Mouse (Mus musculus) kidney, embryonic 15.5 days (tissue): ENCODE measurements around the gene Akp3. TPM values are rescaled to one million over a fixed set of nuclear protein-coding genes. Genes with fewer than 3 reads are reported as not detected.
A peak's percentile ranks its signal among the peaks of the same experiment; 100 is the strongest.

Source experiments
- ATAC-seq: fragments of 200-750 bp; cut with Nextera tagmentation; replicated peaks from 2 replicates; pipeline ENCODE4 v1.8.0; 2017; ENCODE audit warnings: moderate TSS enrichment; ENCODE audit not compliant: low FRiP score
- H3K27ac ChIP-seq: fragments of 300-500 bp; sonication (generic); 2 replicates; pipeline ENCODE4 v1.5.1; 2015; ENCODE audit warnings: mild to moderate bottlenecking, inconsistent platforms
- H3K27me3 ChIP-seq: fragments of 300-500 bp; sonication (generic); 2 replicates; pipeline ENCODE4 v1.6.1; 2015; ENCODE audit warnings: inconsistent platforms
- H3K36me3 ChIP-seq: fragments of 300-500 bp; sonication (generic); 2 replicates; pipeline ENCODE4 v1.6.1; 2015; ENCODE audit warnings: inconsistent platforms
- H3K4me1 ChIP-seq: fragments of 300-500 bp; sonication (generic); 2 replicates; pipeline ENCODE4 v1.6.1; 2015; ENCODE audit warnings: inconsistent platforms
- H3K4me2 ChIP-seq: fragments of 300-500 bp; sonication (generic); 2 replicates; pipeline ENCODE4 v1.6.1; 2015; ENCODE audit warnings: moderate library complexity, mild to moderate bottlenecking, inconsistent platforms
- H3K4me3 ChIP-seq: fragments of 300-500 bp; sonication (generic); replicated peaks from 2 replicates; pipeline ENCODE4 v1.5.1; 2015; ENCODE audit warnings: mild to moderate bottlenecking, inconsistent platforms
- H3K9ac ChIP-seq: fragments of 300-500 bp; sonication (generic); 2 replicates; pipeline ENCODE4 v1.6.1; 2015; ENCODE audit warnings: mild to moderate bottlenecking, inconsistent platforms
- H3K9me3 ChIP-seq: fragments of 300-500 bp; sonication (generic); replicated peaks from 2 replicates; pipeline ENCODE4 v1.6.1; 2016; ENCODE audit warnings: inconsistent platforms
- WGBS: fragments of 180-500 bp; shearing (Covaris S2); methylation state at CpG from one replicate; pipeline ENCODE4 v1.1.7; 2015; ENCODE audit warnings: mixed read lengths; 5-methylcytosine and 5-hydroxymethylcytosine counted together
- polyA plus RNA-seq: library from polyadenylated mRNA; unstranded; fragments of >200 nt; fragmentation: Nextera tagmentation; extraction: Ambion mirVana; gene quantifications from 2 replicates; pipeline ENCODE4 v1.2.1, GENCODE M21; 2015

Akp3 gene
- polyA plus RNA-seq, 1 experiment from 2014 or later = not detected

DNA sequence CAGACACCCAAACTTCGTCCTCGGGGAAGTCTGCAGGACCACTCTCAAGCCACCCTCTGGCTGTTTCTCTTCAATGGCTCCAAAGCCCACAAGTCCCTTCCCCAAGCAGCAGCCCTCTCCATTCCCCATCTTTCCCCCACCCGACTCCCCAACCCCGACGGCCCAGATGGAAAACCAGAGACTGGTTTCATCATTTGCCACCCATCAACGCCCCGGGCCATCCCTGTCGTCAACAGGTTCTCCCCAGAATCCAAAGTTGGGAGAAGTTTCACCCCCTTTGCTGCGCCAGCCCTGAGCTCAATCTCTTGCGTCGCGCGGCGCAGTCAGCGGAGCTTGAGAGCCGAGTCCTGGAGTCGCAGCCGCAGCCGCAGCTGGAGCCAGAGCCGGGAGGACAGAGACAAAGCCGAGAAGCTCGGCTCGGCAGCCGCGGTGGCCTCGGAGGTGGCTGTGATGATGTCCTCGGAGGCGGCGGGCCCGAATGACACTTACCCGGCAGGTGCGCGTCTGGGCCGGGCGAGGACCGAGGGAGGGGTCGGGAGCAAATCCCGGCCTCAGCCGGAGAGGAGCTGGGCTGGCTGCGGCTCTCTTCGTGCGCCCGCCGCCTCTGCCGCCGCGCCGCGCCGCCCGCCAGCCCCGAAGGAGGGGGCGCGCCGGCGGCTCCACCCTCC is 30.9 kb downstream of the Akp3 start:
- 0 out of 2 replicates have a peak, but pooled peaks have one; percentile 26 for ATAC-seq
- Histone ChIP-seq H3K27ac (no peak overlapping the region), H3K4me2 (peak overlapping the region; percentile 80), H3K9ac (no peak overlapping the region), H3K27me3 (peaks cover 96% of the 10 kb centered on the region), H3K4me3 (peak overlapping the region; percentile 44), H3K36me3 (no peaks in the 10 kb centered on the region), H3K4me1 (peaks cover 33% of the 10 kb centered on the region), H3K9me3 (no peaks in the 10 kb centered on the region)
- whole genome bisulfite sequencing = under 1% methylated on average over 45 of the region's 56 CpGs

- Histone ChIP-seq H3K9me3 (no peaks in the 10 kb centered on the region), H3K36me3 (no peaks in the 10 kb centered on the region), H3K4me2 (peak within 1 kb of the TSS; percentile 80), H3K27me3 (peaks cover 95% of the 10 kb centered on the region), H3K4me3 (peak within 1 kb of the TSS; percentile 44), H3K9ac (no peak within 1 kb of the TSS), H3K4me1 (peaks cover 33% of the 10 kb centered on the region), H3K27ac (no peak within 1 kb of the TSS)
- ATAC-seq = no peak
- under 1% methylated on average over 12 of the region's 12 CpGs for WGBS
These were observed 31.4 kb downstream of the Akp3 start, which contains the start of gene Ecel1 for GRCm38 (mm10) chr1:87156199-87156587. TSS of gene Ecel1 (minus strand) at chr1:87156521.

- WGBS = 75% methylated on average over 3 of the region's 3 CpGs
- ATAC-seq = no peak
- peaks cover 92% of the 10 kb centered on the region for H3K27me3 ChIP-seq
These were observed 34.6 kb downstream of the Akp3 start for GRCm38 (mm10) chr1:87159396-87159795.

GRCm38 (mm10) chr1:87164164-87164795 is 39.5 kb downstream of the Akp3 start:
- Histone ChIP-seq H3K4me2 (no peak overlapping the region), H3K4me3 (no peak overlapping the region), H3K4me1 (peaks cover 6% of the 10 kb centered on the region), H3K36me3 (no peaks in the 10 kb centered on the region), H3K27ac (no peak overlapping the region), H3K27me3 (peaks cover 90% of the 10 kb centered on the region), H3K9ac (no peak overlapping the region), H3K9me3 (no peaks in the 10 kb centered on the region)
- WGBS = 22% methylated on average over 11 of the region's 11 CpGs
- ATAC-seq = 0 out of 2 replicates have a peak, but pooled peaks have one; percentile 36

More at GRCm38 (mm10) chr1:87159396-87159795, 34.6 kb downstream of the Akp3 start:
- Histone ChIP-seq H3K4me2 (no peak overlapping the region), H3K4me3 (no peak overlapping the region), H3K9me3 (no peaks in the 10 kb centered on the region), H3K36me3 (no peaks in the 10 kb centered on the region), H3K27ac (no peak overlapping the region), H3K4me1 (peaks cover 24% of the 10 kb centered on the region), H3K9ac (no peak overlapping the region)

DNA sequence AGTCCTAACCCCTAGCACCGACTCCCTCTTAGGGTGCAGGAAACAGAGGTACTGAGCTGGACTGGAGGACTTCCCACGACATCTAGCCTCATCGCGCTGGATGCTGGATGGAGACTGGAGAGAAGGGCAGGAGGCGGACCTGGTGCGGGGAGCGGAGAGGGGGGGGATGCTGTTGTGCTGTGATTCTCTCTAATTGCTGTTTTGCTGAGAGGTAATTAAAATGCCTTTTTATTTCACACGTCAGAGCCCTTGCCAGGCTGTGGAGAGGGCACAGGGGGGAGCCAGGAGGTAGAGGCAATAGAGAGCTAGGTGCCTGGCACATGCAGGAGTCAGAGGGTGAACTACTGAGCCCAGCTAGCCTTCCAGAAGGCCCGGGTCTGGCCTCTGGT is 40.0 kb downstream of the Akp3 start:
- peaks cover 93% of the 10 kb centered on the region for H3K27me3 ChIP-seq
- ATAC-seq = no peak
- peaks cover 8% of the 10 kb centered on the region for H3K4me1 ChIP-seq
- 37% methylated on average over 9 of the region's 9 CpGs for WGBS
- no peak overlapping the region for H3K4me2 ChIP-seq
- H3K4me3 ChIP-seq = no peak overlapping the region
- H3K27ac ChIP-seq = no peak overlapping the region
- no peaks in the 10 kb centered on the region for H3K9me3 ChIP-seq
- no peak overlapping the region for H3K9ac ChIP-seq
- no peaks in the 10 kb centered on the region for H3K36me3 ChIP-seq

DNA sequence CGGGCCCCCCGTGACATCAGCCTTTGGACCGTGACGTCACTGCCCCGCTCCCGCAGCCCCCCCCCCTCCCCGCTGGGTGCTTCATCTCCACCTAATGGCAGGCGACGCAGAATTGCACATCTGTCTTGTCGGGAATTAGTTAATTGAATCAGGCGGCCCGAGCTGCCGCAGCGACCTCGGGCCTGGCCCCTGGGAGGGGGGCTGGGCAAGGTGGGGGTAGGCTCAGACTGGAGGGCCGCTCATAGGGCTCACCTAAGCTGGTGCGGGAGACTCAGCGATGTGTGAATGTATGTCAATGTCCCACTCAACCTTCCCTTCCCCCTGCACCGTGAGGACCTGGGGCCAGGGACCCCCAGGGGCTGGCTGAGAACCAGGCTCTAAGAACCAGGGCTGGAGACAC is 45.7 kb downstream of the Akp3 start:
- Histone ChIP-seq H3K9ac (no peak overlapping the region), H3K27ac (no peak overlapping the region), H3K36me3 (no peaks in the 10 kb centered on the region), H3K4me1 (peaks cover 29% of the 10 kb centered on the region), H3K4me2 (peak overlapping the region; percentile 33), H3K4me3 (no peak overlapping the region), H3K9me3 (no peaks in the 10 kb centered on the region), H3K27me3 (peaks cover 85% of the 10 kb centered on the region)
- WGBS = 9% methylated on average over 18 of the region's 19 CpGs
- no peak for ATAC-seq

DNA sequence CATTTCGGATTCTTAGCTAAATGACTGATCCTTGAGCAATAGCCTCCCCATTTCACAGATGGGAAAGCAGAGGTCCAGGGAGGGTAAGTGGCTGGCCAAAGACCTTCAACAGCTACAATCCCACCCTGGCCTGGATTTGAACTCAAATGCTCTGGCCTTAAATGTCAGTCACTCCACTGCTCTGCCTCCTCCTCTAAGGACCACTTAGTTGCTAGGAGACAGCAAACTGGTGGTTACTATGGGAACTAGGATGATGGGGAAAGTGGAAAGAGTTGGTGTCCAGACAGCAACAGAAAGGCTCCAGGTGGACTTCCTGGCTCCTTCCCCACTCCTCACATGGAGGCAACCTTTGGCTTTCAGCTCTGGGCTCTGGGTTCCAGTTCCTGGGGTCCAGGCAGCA is 46.5 kb downstream of the Akp3 start:
- H3K9me3 ChIP-seq = no peaks in the 10 kb centered on the region
- ATAC-seq = no peak
- H3K27me3 ChIP-seq = peaks cover 77% of the 10 kb centered on the region
- no peaks in the 10 kb centered on the region for H3K36me3 ChIP-seq
- WGBS = 96% methylated on average over 1 of the region's 1 CpGs
- peaks cover 38% of the 10 kb centered on the region for H3K4me1 ChIP-seq
- no peak overlapping the region for H3K4me2 ChIP-seq
- H3K4me3 ChIP-seq = no peak overlapping the region
- H3K9ac ChIP-seq = no peak overlapping the region
- H3K27ac ChIP-seq = no peak overlapping the region

DNA sequence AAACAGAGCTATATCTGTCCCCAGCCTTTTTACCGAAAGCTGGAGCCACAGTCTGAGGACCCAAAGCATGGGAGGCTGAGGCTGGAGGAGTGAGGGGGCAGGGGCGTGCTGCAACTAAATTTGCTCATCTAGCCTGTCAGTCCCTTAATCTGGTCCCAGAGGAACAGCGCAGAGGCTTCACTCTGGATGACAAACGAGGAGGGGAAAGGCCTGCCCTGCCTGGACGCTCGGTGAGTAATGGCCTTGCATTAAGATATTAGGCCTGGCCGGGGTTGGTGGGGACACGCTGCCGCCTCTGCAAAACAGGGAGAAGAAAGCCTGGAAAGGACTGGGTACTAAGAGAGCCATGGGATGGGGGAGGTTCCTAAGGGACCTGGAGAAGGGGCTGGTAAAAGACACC is 47.5 kb downstream of the Akp3 start:
- peaks cover 39% of the 10 kb centered on the region for H3K4me1 ChIP-seq
- H3K9ac ChIP-seq = no peak overlapping the region
- peaks cover 70% of the 10 kb centered on the region for H3K27me3 ChIP-seq
- H3K4me2 ChIP-seq = no peak overlapping the region
- no peak overlapping the region for H3K4me3 ChIP-seq
- H3K9me3 ChIP-seq = no peaks in the 10 kb centered on the region
- H3K36me3 ChIP-seq = no peaks in the 10 kb centered on the region
- no peak overlapping the region for H3K27ac ChIP-seq
- 40% methylated on average over 9 of the region's 9 CpGs for WGBS
- no peak for ATAC-seq

DNA sequence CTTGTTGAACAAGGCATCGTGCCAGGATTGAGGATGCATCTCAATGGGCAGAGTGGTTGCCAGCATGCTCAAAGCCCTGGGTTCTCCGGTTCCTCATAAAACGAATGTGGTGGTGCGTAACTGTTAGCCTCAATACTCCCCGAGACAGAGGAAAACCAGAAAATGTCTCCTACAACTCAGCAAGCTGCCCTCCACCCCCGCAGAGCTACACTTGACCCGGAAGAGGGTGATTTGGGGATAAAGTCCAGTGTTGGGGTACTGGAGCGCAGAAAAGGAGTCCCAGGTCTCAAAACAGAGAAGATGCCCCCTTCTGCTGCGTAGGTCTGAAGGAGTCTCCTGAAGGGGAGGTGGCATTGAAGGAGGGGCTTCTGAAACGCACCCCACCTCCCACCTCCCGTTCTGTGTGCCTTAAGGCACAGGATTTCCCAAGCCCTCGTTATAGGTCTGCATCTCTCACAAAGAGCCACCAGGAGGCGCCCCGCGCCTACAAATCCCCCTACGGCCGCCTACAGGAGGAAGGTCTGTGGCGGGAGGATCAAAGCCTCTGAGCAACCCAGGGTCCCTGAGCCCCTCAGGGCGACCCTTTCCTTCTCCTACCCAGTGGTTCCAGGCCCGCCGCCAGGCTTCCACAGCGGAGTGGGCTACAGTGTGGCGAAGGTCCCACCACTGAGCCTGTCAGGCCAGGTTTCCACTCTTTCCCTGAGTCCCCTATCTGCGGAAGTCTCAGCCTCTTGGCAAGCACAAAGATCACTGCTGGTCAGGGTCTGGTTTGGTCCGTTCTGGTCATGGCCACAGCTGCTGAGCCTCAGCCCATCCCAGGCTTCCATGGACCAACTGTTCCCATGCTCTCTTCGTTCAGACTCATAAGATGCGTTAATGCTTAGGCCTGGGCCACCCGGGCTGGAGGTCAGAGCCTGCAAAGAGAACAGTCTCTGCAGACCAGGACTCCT is 49.5 kb downstream of the Akp3 start:
- Histone ChIP-seq H3K9ac (no peak overlapping the region), H3K27ac (no peak overlapping the region), H3K4me1 (peaks cover 39% of the 10 kb centered on the region), H3K4me3 (no peak overlapping the region), H3K9me3 (no peaks in the 10 kb centered on the region), H3K27me3 (peaks cover 53% of the 10 kb centered on the region), H3K36me3 (no peaks in the 10 kb centered on the region), H3K4me2 (peak overlapping the region; percentile 45)
- WGBS = 21% methylated on average over 28 of the region's 28 CpGs
- ATAC-seq = peak; percentile 23; the same call in 1 of the 2 replicates

DNA sequence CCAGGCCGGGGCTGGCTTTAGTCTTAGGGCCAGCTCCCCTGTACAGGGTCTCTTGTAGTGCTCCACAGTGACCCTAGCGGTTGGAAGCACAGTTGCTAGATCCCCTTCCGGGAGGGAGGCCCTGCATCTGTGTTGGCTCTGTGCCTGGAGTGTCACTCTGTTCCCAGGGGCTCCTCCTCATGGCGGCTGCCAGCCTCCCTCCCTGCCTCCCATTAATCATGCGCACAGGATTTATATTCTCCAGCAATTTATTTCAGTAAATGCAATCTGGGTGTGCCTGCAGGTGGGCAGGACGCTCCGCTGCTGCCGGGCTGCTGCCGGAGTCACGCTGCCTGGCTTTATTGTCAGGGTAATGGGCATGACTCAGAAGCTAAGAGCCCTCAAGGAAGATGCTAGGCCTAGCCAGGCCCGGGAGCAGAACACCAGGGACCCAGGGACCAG is 51.1 kb downstream of the Akp3 start:
- 3% methylated on average over 11 of the region's 11 CpGs for WGBS

More for the DNA sequence above, 51.1 kb downstream of the Akp3 start:
- H3K9ac ChIP-seq = no peak overlapping the region
- peaks cover 28% of the 10 kb centered on the region for H3K4me1 ChIP-seq
- peak; percentile 83 for ATAC-seq
- no peak overlapping the region for H3K27ac ChIP-seq
- H3K4me2 ChIP-seq = peak overlapping the region; percentile 33
- no peaks in the 10 kb centered on the region for H3K36me3 ChIP-seq
- H3K4me3 ChIP-seq = no peak overlapping the region
- H3K9me3 ChIP-seq = no peaks in the 10 kb centered on the region
- H3K27me3 ChIP-seq = peaks cover 44% of the 10 kb centered on the region
